Comparison of ENCODE assay signal across 10 mouse cellular contexts in the genomic region with DNA sequence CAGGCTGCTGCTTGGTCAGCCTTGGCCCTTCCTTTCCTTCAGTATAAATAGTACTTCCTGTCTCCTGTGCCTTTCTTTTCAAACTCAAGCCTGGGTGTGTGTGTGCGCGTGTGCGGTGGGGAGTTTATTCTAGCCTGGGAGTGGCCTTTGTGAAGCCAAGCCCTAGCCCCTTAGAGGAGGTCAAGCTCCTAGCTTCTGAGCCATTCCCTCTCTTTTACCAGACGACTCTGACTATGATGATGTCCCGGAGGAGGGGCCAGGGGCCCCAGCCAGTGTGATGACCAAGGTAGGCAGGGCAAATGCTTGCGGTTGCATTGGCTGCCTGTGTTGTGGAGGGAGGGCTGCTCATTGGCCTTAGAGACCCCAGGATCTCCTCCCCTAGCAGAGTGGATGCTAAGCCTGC. TPM values are rescaled to one million over a fixed set of nuclear protein-coding genes. Genes with fewer than 3 reads are reported as not detected.
DNase-seq lines count a peak whose midpoint lies in the region; ATAC-seq and TF ChIP-seq lines count a peak whose summit lies in the region.
"Had no signal": no experiment of that assay in that cellular context is flagged by ENCODE, and none has a peak within 500 bp of the region (broad histone marks: within the 10 kb centered on the region; RNA-seq: fewer than 3 reads in every experiment).

No protein-coding gene starts in this region.

- no peaks in the 10 kb centered on the region for H3K79me2 ChIP-seq in heart, adult 2 months (replicated peaks; ENCODE audit: control insufficient read depth, insufficient read depth, low read length)

- 38% methylated on average over 6 of the region's 6 CpGs for WGBS in heart, adult 2 months

- no peak for TF ChIP-seq CTCF in heart, adult 2 months (IDR thresholded peaks at IDR 0.05)
- no peak for TF ChIP-seq CTCF in bone marrow macrophage, adult 2 months (IDR thresholded peaks at IDR 0.05; ENCODE audit: low read depth, low read length)

- ATAC-seq in activated CD4-positive, CD25-positive, alpha-beta regulatory T cell, adult 4 months: no peak

- H3K4me3 ChIP-seq in heart, adult 2 months: peak overlapping the region; percentile 20; the same call in 1 of the 2 replicates
- H3K4me3 ChIP-seq in bone marrow macrophage, adult 2 months (ENCODE audit: insufficient read depth, low read length): peak overlapping the region; percentile 3; the same call in 1 of the 2 replicates
- H3K4me3 ChIP-seq: hindbrain, embryonic 15.5 days had no signal

- peak; percentile 45 to 46 for DNase-seq in heart, adult 2 months
- no peak for DNase-seq in heart, postnatal 4 days
- DNase-seq in kidney, postnatal 25 days: peak; percentile 21 to 64
- peak; percentile 55 for DNase-seq in lung, postnatal 14 days
- no peak for DNase-seq in thymus, postnatal 36 days
- no peak for DNase-seq in cerebellum, postnatal 4 days (ENCODE audit: low spot score in 2 of 2)
- DNase-seq: thymus, postnatal 4 days had no signal

- H3K9ac ChIP-seq in heart, adult 2 months (ENCODE audit: low read depth, low read length): 0 out of 2 replicates have a peak overlapping the region, but pooled peaks have one; percentile 13
- H3K9ac ChIP-seq: hindbrain, embryonic 15.5 days had no signal

- H3K4me1 ChIP-seq in heart, adult 2 months (ENCODE audit: control insufficient read depth, insufficient read depth, low read length): peaks cover 16% of the 10 kb centered on the region
- H3K4me1 ChIP-seq in bone marrow macrophage, adult 2 months (ENCODE audit: control insufficient read depth, insufficient read depth, low read length): peaks cover 53% of the 10 kb centered on the region
- H3K4me1 ChIP-seq: hindbrain, embryonic 15.5 days had no signal

- no peaks in the 10 kb centered on the region for H3K36me3 ChIP-seq in heart, adult 2 months (ENCODE audit: control insufficient read depth, insufficient read depth, low read length)
- H3K36me3 ChIP-seq: hindbrain, embryonic 15.5 days had no signal

- no peaks in the 10 kb centered on the region for H3K27me3 ChIP-seq in heart, adult 2 months (ENCODE audit: control insufficient read depth, insufficient read depth, low read length)
- H3K27me3 ChIP-seq: hindbrain, embryonic 15.5 days had no signal

- peak overlapping the region; percentile 36 for H3K27ac ChIP-seq in heart, adult 2 months
- H3K27ac ChIP-seq in bone marrow macrophage, adult 2 months (ENCODE audit: insufficient read depth, low read depth, low read length): peak overlapping the region; percentile 87
- H3K27ac ChIP-seq: hindbrain, embryonic 15.5 days had no signal

- no peak; the same call in 1 of the 2 replicates for TF ChIP-seq POLR2A in heart, adult 2 months (IDR thresholded peaks at IDR 0.05; ENCODE audit: insufficient read depth, low read depth, low read length)
- no peak for TF ChIP-seq POLR2A in bone marrow macrophage, adult 2 months (IDR thresholded peaks at IDR 0.05; ENCODE audit: borderline replicate concordance, low read depth, low read length)

- intact Hi-C loops in heart, adult 2 months (cut with DNase I): no loop called here

- TF ChIP-seq EP300 in heart, adult 2 months (IDR thresholded peaks at IDR 0.05; ENCODE audit: insufficient read depth, low read depth, low read length): no peak

RNA-seq across cellular contexts. Expression of a gene that starts 25.4 kb away (rescaled TPM):
- not detected for total RNA-seq in heart, adult 2 months (2021)
- polyA plus RNA-seq in heart, adult 2 months (2012; rRNA removed): not detected in 2 replicates
- total RNA-seq in heart, postnatal 4 days (2021): 1 to 10 TPM in 1 of 2 experiments, not detected in 1; 7.4 TPM
- 8.7 and 11.2 TPM in 2 replicates for polyA plus RNA-seq in bone marrow macrophage, adult 2 months (2012; ENCODE audit: insufficient read depth, insufficient read length, missing spikeins)
- 10 to 100 TPM; 15.9 to 22.1 TPM for polyA plus RNA-seq in activated CD4-positive, CD25-positive, alpha-beta regulatory T cell, adult 4 months (2017; shearing (Covaris generic))
- polyA plus RNA-seq: hindbrain, embryonic 15.5 days had no signal

RNA-seq across cellular contexts. Expression of a gene that starts 36.2 kb away (rescaled TPM):
- 10 to 100 TPM; 56.0 to 57.1 TPM for total RNA-seq in heart, adult 2 months (2021)
- 41.6 and 57.0 TPM in 2 replicates for polyA plus RNA-seq in heart, adult 2 months (2012; rRNA removed)
- total RNA-seq in heart, postnatal 4 days (2021): 10 to 100 TPM; 42.4 to 42.8 TPM
- 2.6 and 3.5 TPM in 2 replicates for polyA plus RNA-seq in bone marrow macrophage, adult 2 months (2012; ENCODE audit: insufficient read depth, insufficient read length, missing spikeins)
- polyA plus RNA-seq in activated CD4-positive, CD25-positive, alpha-beta regulatory T cell, adult 4 months (2017; shearing (Covaris generic)): 10 to 100 TPM; 13.4 to 18.5 TPM

RNA-seq across cellular contexts. Expression of a gene that starts 37.5 kb away (rescaled TPM):
- total RNA-seq in heart, adult 2 months (2021): 10 to 100 TPM; 30.1 to 32.6 TPM
- 55.9 and 68.5 TPM in 2 replicates for polyA plus RNA-seq in heart, adult 2 months (2012; rRNA removed)
- total RNA-seq in heart, postnatal 4 days (2021): 10 to 100 TPM; 44.5 to 44.8 TPM
- polyA plus RNA-seq in bone marrow macrophage, adult 2 months (2012; ENCODE audit: insufficient read depth, insufficient read length, missing spikeins): 326 and 363 TPM in 2 replicates
- polyA plus RNA-seq in activated CD4-positive, CD25-positive, alpha-beta regulatory T cell, adult 4 months (2017; shearing (Covaris generic)): 10 to 100 TPM; 27.1 to 51.2 TPM

Comparison
In these comparisons a context has a peak if more than half of its experiments do, and no peak if none do; other contexts are left out.
1. DNase-seq: peak in heart, adult 2 months (2 of 2), kidney, postnatal 25 days (2 of 2) and lung, postnatal 14 days (single experiment); none in heart, postnatal 4 days (single experiment), thymus, postnatal 36 days (0 of 2) and cerebellum, postnatal 4 days (0 of 2).